Mouse (Mus musculus) Muller cell, postnatal 12 days (primary cell): Measurements from ENCODE around the gene Vmn1r183.
"Not testable (repeated sequence)": the region's sequence is repeated elsewhere in the genome, so short reads cannot be mapped to it uniquely, and the experiment has no call there.

ENCODE experiments used
- DNase-seq: peaks from one replicate; pipeline ENCODE4 v3.0.0-alpha.2; 2015; ENCODE audit errors: inconsistent ontology term

The Vmn1r183 gene

GRCm38 (mm10) chr7:24052660-24053304, at the start of gene Vmn1r183:
Gene Vmn1r183, plus strand, starts transcription at chr7:24053254.
- no peak for DNase-seq

- not testable (repeated sequence) for DNase-seq
Observed at GRCm38 (mm10) chr7:24074424-24074823, 21.4 kb downstream of the Vmn1r183 start.

DNA sequence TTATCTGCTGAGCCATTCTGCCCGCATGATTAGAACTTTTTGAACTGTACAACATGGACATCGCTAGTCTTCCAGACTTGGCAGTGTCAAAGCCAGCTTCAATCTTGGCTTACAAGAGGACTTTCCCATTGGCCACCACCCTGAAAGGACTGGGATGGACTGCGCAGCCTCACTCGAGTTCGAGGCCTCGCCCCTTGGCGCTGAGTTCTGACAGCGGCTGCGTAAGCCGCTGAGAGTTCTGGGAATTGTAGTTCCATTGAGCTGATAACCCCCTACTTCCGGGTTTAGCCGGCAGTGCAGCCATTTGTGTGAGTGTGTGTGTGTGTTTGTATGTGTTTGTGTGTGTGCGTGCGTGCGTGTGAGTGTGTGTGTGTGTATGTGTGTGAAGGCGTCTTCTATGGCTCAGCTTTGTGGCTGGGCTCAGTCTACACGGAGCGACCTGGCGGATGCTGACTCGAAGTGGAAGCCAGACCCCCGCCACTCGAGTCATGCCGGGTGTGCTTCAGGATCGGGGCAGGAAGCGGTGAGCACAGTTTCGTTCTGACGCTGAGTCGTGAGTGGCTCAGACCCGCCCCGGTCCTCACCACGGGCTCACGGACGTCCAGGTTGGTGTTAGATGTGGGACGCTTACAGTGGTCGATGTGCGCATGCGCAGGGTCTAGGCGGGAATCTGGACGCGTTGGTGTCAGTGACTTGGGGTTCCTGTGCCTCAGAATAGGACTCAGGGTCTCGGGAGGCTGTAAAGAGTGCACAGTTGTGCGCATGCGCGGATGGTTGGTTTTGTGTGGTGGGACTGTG, 28.8 kb downstream of the Vmn1r183 start, which contains the start of gene Zfp180:
Gene Zfp180 (plus strand): TSS at position 291 of the 798 bp plus-strand sequence.
- DNase-seq = peak; percentile 92

DNA sequence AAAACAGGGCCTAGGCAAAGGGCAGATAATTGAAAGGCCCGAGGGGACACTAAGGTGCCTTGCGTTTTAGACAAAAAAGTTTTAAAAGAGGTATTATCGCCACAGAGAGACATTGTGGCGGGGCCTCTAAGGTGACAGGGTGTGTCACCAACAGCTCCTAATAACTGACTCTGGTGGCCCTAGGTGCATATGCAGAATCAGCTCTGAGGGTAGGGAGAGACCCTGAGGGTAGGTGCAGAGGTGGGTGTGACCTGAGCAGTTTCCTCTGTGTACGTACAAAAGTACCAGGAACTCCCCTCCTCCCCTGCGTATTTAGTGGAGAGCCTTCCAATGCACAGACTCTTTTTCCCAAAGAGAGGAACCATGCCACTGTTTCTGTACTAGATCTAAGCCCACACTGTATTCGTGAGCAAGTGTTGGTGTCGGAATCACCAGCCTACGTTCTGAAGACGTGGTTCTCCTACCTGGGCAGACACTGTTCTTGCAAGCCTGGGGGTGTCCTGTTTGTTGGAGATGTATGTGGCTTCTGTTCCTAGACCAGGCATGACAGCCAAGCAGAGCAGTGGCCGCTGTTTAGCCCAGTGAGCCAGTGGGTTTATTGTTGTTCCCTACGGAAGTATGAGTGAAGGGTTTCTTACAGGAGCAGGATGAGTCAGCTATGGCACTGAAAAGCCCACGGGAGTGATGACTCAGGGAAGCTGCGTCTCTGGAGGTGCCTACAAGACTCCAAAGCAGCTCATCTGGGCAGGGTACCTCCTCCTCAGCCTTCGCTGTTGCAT, 29.6 kb downstream of the Vmn1r183 start:
- DNase-seq = peak; percentile 27

DNA sequence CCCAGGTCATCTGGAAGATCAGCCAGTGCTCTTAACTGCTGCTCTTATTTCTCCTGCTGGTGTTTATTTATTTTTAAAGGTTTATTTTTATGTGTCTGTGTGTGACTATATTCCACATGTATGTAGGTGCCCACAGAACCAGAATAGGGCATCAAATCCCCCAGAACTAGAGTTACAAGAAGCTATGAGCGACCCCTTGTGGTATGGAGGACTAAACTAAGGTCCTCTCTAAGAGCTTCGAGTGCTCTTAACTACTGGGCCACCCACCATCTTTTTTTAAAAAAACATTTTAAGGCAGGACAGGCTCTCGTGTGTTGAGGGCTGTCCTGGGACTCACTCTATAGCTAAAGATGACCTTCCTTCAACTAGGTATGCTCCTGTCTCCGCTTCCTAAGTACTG, 33.8 kb downstream of the Vmn1r183 start:
- no peak for DNase-seq

GRCm38 (mm10) chr7:24087485-24088125, 34.6 kb downstream of the Vmn1r183 start:
- no peak for DNase-seq

DNA sequence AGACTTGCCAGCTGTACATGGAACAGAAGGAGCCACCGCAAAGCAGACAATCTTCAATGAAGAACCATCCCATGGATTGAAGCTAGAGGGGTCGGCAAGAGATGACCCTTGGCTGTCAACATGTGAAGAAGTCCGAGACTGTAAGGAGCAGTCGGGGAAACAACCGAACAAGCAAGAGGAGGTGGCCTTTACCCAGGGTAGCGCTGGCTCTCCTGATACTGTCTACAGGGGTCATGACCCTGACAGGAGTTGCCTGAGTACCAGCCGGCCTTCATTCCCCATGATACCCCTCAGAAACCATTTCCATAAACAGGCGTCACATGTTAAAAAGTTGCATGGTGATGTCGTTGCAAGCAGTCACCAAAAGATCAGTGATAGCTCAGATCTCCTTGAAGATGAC, 51.3 kb downstream of the Vmn1r183 start:
- DNase-seq = no peak

- DNase-seq = no peak
Observed at GRCm38 (mm10) chr7:24105144-24105703, 52.2 kb downstream of the Vmn1r183 start.

DNA sequence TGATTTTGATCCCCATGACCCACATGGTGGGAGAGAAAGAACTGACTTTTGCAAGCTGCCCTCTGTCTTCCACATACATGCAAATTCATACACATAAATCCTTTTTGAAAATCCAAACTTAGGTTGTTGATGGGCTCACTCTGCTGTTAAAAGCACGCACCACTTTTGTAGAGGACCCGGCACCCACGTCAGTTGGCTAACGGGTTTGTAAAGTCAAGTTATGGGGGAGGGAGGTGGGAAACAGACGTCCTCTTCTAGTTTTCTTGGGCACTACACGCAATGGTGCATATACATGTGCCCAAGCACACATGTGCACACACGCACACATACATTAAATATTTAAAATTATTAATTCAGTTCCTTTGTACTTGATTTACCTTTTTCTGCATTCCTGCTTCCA, 57.8 kb downstream of the Vmn1r183 start:
- no peak for DNase-seq

DNA sequence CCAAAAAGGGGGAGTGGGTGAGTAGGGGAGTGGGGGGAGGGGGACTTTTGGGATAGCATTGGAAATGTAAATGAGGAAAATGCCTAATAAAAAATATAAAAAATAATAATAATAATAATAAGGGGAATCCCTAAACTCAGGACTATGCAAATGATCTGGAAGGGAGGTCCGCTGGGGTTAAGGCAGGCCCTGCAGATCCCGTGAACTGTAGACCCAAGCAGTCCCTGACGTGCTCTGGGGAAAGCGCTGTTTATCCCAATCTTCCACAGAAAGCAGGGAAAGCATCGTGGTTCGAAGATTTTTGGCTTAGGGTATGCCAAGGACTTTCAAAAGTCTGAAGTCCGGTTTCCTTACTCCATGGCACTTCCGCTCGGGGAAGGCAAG, 58.7 kb downstream of the Vmn1r183 start:
- DNase-seq = no peak

- peak; percentile 97 for DNase-seq
Observed at GRCm38 (mm10) chr7:24112156-24112856, 59.3 kb downstream of the Vmn1r183 start, which contains the start of gene Zfp112. Gene Zfp112, plus strand, starts transcription at chr7:24112314.

- peak; percentile 43 for DNase-seq
Observed at GRCm38 (mm10) chr7:24113001-24113400, 59.9 kb downstream of the Vmn1r183 start.
